Mouse (Mus musculus) heart, adult 2 months (tissue): ENCODE data around the gene Cd72.

Experiments used
- CTCF ChIP-seq: fragments of 200-600 bp; IDR thresholded peaks from 2 replicates; pipeline ENCODE4 v1.8.1; 2022; ENCODE audit warnings: antibody characterized with exemption, mild to moderate bottlenecking, moderate library complexity
- POLR2A ChIP-seq: fragments of 200-500 bp; IDR thresholded peaks from 2 replicates; pipeline ENCODE4 v1.6.1; 2011; ENCODE audit warnings: mild to moderate bottlenecking, low read depth, low read length, control low read depth; ENCODE audit not compliant: insufficient read depth

- no peak for TF ChIP-seq CTCF
- no peak for TF ChIP-seq POLR2A
Measured at GRCm38 (mm10) chr4:43398014-43398413, 56.4 kb downstream of the Cd72 start.
